Mouse (Mus musculus) heart, adult 8-10 months (tissue): ENCODE data around the gene Tmc3. TPM values are rescaled to one million over a fixed set of nuclear protein-coding genes. Genes with fewer than 3 reads are reported as not detected.

Source experiments
- DNase-seq: peaks from one replicate; pipeline ENCODE4 v3.0.0; 2022; ENCODE audit warnings: low spot score
- total RNA-seq, 4 experiments: library from RNA; stranded (reverse); gene quantifications; 2 replicates each; pipeline ENCODE4 v1.2.4; 2022

Tmc3 gene
- total RNA-seq, 4 experiments from 2014 or later: 0.12 to 0.20 (median 0.19) TPM

DNA sequence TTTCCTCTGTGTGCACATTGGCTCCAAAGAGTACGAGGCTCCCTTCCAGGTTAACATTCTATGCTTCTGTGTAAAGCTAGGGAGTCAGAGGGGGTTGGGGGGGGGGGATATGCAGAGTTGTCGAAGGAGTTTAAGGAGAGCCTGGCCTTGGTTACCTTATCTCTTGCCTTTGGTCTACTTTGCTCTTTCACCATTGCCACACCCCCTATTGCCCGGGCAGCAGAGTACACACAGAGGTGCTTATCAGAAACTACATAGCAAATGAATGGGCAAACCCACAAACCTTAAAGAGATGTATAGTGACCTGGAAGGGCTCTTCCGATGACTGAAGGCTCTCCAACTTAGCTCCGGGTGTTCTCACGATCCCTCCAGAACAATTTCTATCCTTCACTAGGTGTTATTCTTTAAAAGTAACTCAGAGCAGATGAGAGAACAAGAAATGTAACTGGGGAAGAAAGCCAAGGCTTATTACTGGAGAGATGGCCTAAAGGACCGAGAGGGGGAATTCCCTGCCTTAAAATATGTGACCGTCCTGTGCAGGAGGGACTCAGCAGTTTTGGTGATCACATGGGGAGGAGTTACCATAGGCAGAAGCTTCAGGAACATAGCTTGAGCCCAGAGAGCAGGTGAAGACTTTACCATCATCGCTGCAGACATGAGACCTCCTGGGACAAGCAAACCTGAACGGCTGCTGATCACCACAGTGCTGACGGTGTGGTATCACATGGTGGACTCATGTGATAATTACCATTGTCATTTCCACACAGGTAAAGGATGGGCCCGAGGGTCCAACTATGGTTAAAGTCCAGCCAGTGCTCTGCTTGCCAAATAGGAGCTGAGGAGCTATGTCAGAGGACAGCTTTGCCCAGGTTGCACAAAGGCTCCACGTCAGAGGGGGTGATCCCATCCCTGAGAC lies 14.5 kb downstream of the Tmc3 start:
- DNase-seq: no peak

DNA sequence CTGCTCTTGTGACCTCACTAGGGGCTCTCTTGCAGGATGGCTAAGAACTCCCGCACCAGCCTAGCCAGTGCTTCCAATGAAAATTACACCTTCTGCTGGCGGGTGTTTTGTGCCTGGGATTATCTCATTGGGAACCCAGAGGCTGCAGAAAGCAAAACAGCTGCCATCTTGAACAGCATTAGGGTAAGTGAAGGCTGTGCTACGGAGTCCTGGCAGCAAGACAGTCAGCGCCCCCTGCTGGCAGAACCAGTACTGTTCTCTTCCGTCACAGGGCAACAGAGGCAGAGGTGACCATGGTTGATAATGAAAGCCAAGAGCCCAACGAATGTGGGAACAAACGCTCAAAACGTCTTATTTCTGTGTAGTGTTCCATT lies 15.2 kb downstream of the Tmc3 start:
- peak; percentile 42 for DNase-seq

DNA sequence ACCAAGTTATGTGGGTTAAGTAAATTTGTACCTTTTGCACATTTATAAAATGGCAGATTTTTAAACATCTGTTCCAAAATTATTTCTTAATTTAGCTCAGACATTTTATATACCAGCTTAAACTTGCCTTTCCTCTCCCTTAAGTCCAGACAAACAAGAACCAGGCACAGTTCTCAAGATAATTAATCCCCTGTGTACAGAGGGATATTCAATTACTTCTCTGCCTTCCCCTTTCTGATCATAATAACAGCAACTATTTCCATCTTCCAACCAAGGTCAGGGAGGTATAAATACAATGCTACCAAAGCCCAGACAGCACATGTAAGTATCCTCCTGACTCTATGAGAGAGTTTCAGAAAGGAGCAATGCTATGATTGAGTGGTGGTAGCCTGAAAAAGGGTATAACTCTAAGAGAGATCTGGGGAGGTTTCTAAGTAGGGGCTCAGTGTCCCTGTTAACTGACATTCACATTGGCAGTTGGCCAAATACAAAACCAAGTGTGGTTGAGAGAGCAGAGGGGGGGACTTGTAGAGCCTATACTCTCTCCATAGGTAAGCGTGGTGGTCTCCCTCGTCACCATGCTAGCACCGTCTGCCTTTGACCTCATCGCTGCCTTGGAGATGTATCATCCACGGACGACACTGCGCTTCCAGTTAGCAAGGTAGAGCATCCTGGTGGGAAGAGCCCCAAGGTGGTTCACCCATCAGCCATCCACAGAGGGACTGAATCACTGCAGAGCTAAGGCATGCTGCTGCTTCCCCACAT lies 19.6 kb downstream of the Tmc3 start:
- no peak for DNase-seq

DNA sequence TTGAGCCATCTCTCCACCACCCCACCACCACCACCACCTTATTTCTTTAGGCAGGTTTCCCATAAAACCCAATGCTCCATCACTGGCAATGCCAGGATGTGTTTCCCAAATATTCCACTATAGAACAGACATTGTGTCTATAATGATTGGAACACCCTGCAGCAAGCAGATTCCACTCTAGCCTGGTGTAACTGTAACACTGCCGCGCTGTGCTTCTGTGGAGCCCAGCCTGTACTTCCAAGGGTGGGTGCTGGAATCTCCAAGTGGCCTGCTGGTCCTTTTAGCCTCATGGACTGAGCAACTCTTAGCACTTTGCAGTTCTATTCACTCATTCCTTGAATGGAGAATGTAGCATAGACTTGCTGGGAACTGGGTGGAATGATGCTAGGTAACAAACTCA lies 22.1 kb downstream of the Tmc3 start:
- no peak for DNase-seq

DNA sequence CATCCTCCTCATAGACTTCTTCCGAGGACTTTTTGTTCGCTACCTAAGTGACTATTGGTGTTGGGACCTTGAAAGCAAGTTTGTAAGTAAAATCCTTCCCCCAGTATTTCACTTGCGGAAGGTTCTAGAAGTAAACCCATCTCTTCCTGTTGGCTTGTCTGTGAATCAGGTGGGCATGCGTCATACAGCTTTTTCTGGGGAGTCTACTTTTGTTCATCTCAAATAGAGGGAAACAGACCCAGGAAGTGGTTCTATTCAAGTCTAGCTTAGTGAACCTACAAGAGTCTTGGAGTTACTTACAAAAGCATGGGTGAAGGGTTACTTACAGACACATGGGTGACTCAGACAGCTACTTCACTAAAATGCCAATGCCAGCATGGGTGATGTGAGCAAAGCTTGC lies 25.2 kb downstream of the Tmc3 start:
- no peak for DNase-seq

DNA sequence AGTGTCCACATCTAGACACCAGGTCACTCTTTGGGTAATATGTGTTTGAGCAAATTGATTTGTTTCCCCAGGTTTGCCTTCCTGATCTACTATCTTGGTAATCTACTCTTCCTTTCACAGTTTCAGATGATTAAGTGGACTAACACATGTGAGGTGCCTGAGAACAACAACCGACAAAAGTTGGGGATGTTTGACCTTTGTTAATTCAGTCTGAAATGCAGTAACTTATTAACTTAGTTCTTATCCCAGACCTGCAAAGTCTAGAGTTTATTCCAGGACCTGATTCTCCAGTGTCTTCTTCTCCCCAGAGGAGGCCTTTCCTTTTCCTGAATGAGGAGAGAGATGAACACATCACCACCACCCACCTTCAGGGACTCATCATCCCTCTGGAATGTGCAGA lies 27.2 kb downstream of the Tmc3 start:
- no peak for DNase-seq

DNA sequence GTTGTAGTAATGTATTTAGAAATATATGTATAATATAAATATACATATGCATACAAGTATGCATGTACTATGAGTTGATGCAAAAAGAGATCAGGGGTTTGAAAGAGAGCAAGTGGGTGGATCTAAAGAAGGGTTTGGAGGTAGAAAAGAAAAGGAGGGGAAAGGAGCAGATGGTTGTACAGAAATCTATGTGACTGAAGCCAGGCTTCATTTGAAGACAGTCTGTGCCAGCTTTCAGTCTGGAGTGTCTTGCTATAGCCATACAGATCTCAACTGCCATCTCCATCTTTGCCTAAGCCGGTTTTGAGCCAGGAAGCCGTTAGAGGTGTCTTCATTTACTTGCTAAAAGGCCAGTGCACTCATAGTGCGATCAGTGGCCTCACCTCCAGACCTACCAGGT lies 30.5 kb downstream of the Tmc3 start:
- DNase-seq: no peak

DNA sequence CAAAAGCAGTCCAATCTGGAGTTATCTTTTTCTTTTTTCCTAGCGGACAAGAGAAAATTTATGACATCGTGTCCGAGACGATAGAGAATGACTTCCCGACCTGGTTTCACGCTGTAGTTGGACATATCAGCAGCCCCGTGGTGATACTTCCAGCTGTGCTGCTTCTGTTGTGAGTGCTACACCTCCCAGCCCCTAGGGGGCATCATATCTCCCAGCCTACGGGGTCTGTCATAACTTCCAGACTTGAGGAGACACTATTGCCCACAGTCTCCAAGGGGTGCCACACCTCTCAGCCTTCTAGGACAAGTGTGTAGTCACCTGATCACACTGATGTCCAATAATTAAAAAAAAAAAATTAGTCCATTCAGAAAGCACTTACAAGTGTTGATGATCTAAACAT lies 31.1 kb downstream of the Tmc3 start:
- no peak for DNase-seq

DNA sequence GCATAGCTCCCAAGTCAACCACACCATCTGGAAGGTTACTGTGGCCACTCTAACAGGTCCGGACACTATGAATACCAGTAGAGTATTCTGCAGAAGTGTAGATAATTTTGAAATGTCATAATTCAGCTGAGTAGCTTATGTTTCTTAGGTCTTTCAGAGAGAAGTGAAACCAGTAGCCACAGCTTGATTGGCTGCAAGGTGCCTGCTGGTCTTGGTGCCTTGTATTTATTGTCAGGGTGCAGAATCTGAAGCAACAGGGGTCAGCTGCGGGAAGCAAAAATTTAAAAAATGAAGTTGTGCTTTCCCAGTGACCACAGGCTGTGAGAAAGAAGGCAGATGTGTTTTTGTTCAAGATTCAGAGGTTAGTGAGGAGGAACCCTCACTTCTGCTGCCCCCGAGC lies 31.5 kb downstream of the Tmc3 start:
- DNase-seq: no peak

DNA sequence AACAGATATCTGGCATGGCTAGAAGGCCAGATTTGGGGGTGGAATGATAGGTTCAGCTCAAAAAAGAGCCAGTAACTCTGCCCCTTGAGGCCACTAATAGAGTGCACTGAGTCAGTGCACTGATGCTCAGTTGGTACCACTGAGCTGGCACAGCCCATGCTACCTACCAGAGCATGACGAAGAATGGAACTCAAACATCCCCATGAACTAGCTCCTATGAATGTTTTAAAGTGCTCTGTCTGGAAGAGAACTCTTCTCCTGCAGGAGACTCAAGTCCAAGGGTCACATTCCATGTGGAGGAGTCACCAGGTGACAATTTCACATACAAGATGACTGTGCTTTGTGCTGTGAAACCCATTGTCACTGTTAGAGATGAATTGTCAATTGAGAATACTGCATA lies 34.0 kb downstream of the Tmc3 start:
- no peak for DNase-seq

DNA sequence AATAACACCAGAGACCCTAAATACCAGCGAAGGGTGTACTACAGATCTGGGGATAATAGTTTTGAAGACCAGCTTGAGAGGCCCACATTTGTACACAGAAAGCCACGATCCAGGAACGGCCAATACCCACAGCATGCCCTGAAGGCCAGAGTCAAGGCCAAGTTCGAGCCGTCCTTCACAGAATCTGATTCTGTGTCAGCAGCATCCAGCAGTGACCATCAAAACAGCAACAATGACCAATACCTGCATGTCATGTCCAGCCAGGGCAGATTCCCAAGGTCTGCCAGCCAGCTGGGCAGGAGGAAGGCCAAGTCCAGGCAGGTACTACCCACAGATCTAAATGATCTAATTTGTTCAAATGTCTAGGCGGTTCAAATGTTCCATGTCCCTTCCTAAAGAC lies 37.9 kb downstream of the Tmc3 start:
- DNase-seq: no peak

DNA sequence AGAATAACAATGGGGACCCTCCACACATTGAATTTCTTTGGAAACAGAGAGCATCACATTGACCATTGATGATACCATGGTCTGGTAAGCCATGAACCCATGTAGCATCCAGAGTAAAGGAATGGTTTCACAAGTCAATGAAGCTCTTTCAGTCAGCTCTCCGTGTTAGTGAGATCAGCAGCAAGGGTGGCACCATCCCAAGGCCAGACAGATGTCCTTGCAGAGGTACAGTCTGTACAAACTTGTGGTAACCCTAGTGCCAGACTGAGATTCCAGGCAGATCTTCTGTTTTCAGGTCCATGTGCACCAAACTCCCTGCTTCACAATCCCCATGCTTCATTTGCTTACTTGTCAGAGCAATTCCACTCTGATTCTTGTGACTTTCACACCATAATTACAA lies 39.3 kb downstream of the Tmc3 start:
- no peak for DNase-seq

DNA sequence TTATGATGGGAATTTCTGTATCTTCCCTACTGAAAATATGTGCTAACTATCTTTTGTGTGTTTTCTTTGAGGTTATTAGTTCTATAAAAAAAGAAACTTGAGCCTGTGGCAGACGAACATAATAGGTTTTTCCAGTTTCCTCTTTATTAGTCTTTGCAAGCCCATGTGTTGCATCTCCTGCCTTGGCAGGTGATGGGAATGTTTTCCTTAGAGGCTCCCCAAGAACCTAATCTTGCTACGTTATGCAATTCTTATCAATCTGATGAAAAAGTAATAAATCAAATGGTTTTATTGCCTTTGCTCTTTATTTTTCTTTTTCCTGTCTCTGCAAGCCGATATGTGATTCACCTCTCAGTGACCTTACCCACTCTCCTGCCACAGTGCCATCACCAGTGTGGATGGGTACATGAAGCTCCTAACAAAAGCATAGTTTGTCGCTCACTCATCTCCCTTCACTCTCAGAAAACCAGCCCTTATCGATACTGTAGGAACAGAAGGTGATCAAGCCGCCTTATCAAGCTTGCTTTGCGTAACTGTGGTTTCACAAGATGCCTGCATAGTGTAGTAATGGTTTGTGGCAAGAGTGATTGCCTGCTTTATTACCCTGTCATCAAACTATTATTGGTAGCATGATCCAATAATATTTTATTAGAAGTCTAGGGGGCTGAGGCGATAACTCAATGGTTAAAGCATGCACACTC lies 42.0 kb downstream of the Tmc3 start:
- no peak for DNase-seq

DNA sequence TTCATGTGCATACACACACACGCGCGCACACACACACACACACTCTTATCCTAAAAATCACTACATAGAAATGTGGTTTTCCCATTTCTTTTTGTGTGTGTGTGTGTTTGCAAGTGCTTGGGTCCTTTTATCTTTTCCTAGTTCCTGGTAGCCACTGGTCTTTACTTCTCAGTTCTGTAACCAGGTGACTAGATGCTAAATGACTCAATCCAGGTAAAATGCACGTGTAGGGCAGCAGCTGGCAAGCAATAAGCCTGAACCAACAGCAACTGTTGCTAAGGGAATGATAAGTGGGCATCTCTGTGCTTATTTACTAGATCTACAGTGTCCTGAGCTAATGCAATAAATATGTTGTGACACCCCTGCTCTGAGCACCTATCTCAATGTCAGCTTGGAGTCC lies 42.6 kb downstream of the Tmc3 start:
- DNase-seq: no peak

DNA sequence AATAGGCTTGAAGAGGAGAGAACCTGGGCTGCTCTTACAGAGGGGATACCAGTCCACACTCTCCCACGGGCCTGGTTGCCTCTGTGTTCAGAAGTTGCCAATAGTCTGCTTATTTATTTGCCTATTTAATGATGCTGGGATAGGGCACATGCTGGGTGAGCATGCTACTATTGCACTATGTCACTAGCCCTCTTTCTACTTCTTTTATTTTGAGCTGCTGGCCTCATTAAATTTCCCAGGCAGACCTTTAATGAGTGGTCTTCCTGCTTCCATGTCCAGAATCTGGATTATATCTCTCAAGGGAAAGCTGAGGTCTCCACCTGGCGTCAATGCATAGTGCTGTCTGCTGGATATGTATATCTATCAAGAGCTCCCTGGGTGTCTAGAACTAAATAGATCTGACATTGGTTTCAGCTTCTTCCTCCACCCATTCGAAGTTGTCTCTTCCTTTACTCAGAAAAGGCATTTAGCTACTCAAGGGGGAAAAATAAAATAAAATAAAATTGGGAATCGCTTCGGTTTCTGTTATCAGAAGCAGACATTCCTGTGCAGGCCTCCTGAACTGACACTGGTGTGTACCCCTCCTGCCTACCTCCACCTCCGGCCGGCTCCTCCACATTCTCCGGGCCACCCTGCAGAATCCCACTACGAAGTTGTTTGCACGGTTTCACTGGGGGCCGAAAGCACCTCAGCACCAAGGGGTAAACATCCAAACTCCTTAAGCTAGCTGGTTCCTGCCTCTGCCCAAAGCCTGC lies 46.5 kb downstream of the Tmc3 start:
- DNase-seq: no peak

DNA sequence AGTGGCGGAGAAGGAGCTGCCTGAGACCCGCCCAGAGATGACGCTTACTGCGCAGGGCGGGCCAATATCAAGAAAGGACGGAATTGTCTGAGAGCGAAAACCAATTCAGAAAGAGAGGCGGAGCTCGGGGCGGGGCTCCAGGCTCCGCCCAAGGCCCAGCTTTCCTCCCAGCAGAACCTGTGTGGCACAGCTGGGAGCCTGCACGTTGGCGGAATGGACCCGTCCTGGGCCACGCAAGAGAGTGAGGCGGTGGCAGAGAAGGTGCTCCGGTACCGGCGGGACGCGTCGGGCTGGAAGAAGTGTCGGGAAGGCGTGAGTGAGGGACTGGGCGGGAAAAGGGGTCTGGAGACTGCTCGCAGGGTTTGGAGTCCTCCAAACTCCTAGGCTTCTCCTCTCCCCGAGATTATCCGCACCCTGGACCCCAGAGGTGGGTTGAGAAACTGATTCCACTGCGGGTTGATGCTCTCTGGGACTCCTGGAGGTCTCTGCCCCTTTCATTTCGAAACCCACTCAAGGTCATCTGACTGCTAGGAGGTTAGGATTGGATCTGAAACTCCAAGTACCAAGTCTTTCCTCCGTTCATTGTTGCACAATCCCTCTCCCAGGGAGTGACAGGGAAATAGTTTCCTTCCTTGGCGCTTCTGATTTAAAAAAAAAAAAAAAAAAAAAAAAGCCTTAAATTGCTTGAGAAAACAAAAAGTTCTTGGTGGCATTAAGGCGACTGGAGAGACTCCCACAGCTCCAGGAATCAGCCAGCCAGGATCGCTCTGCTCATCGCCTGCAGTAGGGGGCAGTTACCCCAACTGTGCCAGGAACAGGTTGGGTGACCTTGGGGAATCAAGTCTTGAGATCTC lies 47.3 kb downstream of the Tmc3 start, which contains the start of gene Stard5:
Stard5 (plus strand) TSS at position 132 of the 854 bp plus-strand sequence.
- peak; percentile 96 for DNase-seq

DNA sequence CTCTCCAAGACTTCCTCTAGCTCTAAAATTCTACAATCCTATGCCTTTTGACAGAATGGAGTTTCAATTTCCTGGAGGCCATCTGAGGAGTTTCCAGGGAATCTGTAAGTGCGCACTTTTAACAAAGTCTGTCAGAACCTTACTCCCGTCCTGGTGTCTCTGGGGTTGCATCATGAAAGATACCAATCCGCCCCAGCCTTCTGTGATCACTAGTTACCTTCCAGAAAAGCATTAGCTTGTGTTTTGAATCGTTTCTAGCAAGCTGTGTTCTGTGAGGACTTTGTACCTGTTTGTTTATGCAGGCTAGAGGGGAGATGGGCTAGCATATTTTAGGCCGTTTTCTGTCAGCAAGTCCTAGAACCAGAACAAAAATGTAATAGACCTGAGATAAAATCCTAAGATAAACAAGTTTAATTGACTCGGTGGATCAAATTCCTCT lies 48.0 kb downstream of the Tmc3 start:
- DNase-seq: no peak

DNA sequence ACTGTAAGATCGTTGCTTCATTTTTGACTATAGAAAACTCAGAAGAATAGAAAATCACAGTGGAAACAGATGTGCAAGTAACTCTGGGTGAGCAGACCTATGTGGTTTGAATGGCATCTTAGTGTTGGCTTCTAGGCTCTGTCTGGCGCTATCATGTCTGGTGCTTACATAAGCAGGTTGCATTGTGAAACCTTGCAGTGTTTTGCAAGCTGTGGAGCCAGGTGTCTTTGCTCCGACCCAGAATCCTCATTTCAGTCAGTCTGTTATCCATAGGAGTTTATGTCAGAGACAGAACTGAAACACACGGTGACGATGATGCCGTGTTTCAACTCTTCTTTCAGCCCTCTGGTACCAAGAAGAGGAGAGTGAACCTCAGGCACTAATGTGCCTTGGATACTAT lies 49.1 kb downstream of the Tmc3 start:
- DNase-seq: no peak

DNA sequence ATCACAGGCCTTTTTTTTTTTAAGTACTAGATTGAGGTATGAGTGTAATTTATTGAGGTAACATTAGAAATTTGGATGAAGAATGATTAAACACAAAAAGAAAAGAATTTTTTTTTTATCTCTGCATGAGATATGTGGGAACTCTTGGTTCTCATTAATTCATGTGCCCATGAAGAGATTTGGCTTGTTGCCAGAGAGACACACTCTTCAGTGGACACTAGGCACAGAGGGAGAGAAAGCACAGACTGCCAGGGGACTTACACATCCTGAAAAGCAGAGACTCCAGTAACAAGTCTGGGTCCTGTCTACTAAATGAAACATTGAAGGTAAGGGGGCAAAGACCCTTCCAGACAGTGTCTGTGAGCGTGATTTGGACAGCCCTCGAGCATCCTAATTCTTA lies 51.0 kb downstream of the Tmc3 start:
- DNase-seq: no peak

DNA sequence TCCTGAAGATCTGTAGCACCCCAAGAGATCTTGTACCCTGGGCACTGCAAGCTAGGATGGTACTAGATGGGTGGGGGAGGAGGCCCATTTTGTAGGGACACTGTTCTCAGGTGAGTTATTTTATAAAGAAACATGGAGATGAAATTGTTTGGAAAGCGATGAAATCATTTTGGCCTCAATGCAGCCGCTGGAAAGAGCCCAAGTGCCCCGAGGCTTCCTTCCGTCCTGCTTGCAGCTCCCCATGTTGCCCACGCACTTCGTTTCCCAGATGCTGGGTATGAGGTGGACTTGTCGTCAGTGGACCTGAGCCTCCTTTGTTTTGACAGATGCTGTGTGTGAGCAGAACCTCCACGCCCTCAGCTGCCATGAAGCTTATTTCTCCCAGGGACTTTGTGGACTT lies 51.7 kb downstream of the Tmc3 start:
- DNase-seq: no peak
